Mouse (Mus musculus): ENCODE data around the gene Calhm1. TPM values are rescaled to one million over a fixed set of nuclear protein-coding genes. Genes with fewer than 3 reads are reported as not detected.

The Calhm1 gene
- polyA plus RNA-seq, 1 experiment from 2014 or later, result not detected

GRCm38 (mm10) chr19:47122802-47123201, 21.3 kb downstream of the Calhm1 start:
- Histone ChIP-seq H3K27ac (no peak overlapping the region), H3K9me3 (no peaks in the 10 kb centered on the region), H3K4me3 (no peak overlapping the region), H3K27me3 (no peaks in the 10 kb centered on the region), H3K36me3 (peaks cover 74% of the 10 kb centered on the region), H3K4me2 (no peak overlapping the region), H3K4me1 (replicated peaks) (no peaks in the 10 kb centered on the region), H3K9ac (no peak overlapping the region)
- WGBS, result 28% methylated on average over 2 of the region's 2 CpGs
- no peak for ATAC-seq (ENCODE audit: low FRiP score)

- no peak overlapping the region for H3K4me2 ChIP-seq
- H3K36me3 ChIP-seq, result peaks cover 74% of the 10 kb centered on the region
Observed at GRCm38 (mm10) chr19:47121054-47121453, 23.0 kb downstream of the Calhm1 start.

GRCm38 (mm10) chr19:47118634-47119033, 25.4 kb downstream of the Calhm1 start:
- Histone ChIP-seq H3K4me2 (no peak overlapping the region), H3K9ac (no peak overlapping the region), H3K27me3 (no peaks in the 10 kb centered on the region), H3K9me3 (no peaks in the 10 kb centered on the region), H3K36me3 (peaks cover 78% of the 10 kb centered on the region), H3K27ac (no peak overlapping the region), H3K4me1 (replicated peaks) (no peaks in the 10 kb centered on the region), H3K4me3 (no peak overlapping the region)
- 93% methylated on average over 2 of the region's 2 CpGs for WGBS
- no peak for ATAC-seq (ENCODE audit: low FRiP score)

More at GRCm38 (mm10) chr19:47121054-47121453, 23.0 kb downstream of the Calhm1 start:
- ATAC-seq (ENCODE audit: low FRiP score), result no peak
- Histone ChIP-seq H3K4me1 (replicated peaks) (no peaks in the 10 kb centered on the region), H3K27ac (no peak overlapping the region), H3K9me3 (no peaks in the 10 kb centered on the region), H3K4me3 (no peak overlapping the region), H3K9ac (no peak overlapping the region), H3K27me3 (no peaks in the 10 kb centered on the region)
- WGBS, result 43% methylated on average over 4 of the region's 4 CpGs

- no peaks in the 10 kb centered on the region for H3K27me3 ChIP-seq
Observed at GRCm38 (mm10) chr19:47104641-47105271, 39.3 kb downstream of the Calhm1 start.

GRCm38 (mm10) chr19:47101080-47101479, 43.0 kb downstream of the Calhm1 start:
- no peak overlapping the region for H3K9ac ChIP-seq
- no peaks in the 10 kb centered on the region for H3K9me3 ChIP-seq
- H3K36me3 ChIP-seq, result peaks cover 98% of the 10 kb centered on the region
- no peaks in the 10 kb centered on the region for H3K27me3 ChIP-seq
- ATAC-seq (ENCODE audit: low FRiP score), result no peak
- H3K4me3 ChIP-seq, result no peak overlapping the region
- no peaks in the 10 kb centered on the region for H3K4me1 ChIP-seq (replicated peaks)
- no peak overlapping the region for H3K27ac ChIP-seq
- H3K4me2 ChIP-seq, result no peak overlapping the region
- WGBS, result 93% methylated on average over 5 of the region's 5 CpGs

More at GRCm38 (mm10) chr19:47104641-47105271, 39.3 kb downstream of the Calhm1 start:
- Histone ChIP-seq H3K4me2 (no peak overlapping the region), H3K4me3 (no peak overlapping the region), H3K36me3 (peaks cover 99% of the 10 kb centered on the region), H3K27ac (no peak overlapping the region), H3K9ac (no peak overlapping the region), H3K4me1 (replicated peaks) (no peaks in the 10 kb centered on the region), H3K9me3 (no peaks in the 10 kb centered on the region)
- ATAC-seq (ENCODE audit: low FRiP score), result no peak
- WGBS, result 97% methylated on average over 9 of the region's 9 CpGs

Other genes with a start within 250 kb of the Calhm1 start
- 684 and 706 TPM in 2 replicates for gene Ina, start 129.6 kb downstream of the Calhm1 start, polyA plus RNA-seq (2015; fragmentation: Nextera tagmentation; extraction: Ambion mirVana)
- 93.2 and 98.1 TPM in 2 replicates for gene Nt5c2, start 129.1 kb downstream of the Calhm1 start, polyA plus RNA-seq (2015; fragmentation: Nextera tagmentation; extraction: Ambion mirVana)
- 31.1 and 31.2 TPM in 2 replicates for gene Pcgf6, start 93.3 kb downstream of the Calhm1 start, polyA plus RNA-seq (2015; fragmentation: Nextera tagmentation; extraction: Ambion mirVana)
- gene Taf5, start 76.5 kb downstream of the Calhm1 start, polyA plus RNA-seq (2015; fragmentation: Nextera tagmentation; extraction: Ambion mirVana), result 6.0 and 6.9 TPM in 2 replicates
- 1,588 and 1,676 TPM in 2 replicates for gene Usmg5, start 53.6 kb downstream of the Calhm1 start, polyA plus RNA-seq (2015; fragmentation: Nextera tagmentation; extraction: Ambion mirVana)
- gene Pdcd11, start 53.5 kb downstream of the Calhm1 start, polyA plus RNA-seq (2015; fragmentation: Nextera tagmentation; extraction: Ambion mirVana), result 6.7 and 7.3 TPM in 2 replicates
- gene Calhm2, start 6.0 kb downstream of the Calhm1 start, polyA plus RNA-seq (2015; fragmentation: Nextera tagmentation; extraction: Ambion mirVana), result 1.3 and 1.6 TPM in 2 replicates
- not detected in 2 replicates for gene Calhm3, start 13.5 kb upstream of the Calhm1 start, polyA plus RNA-seq (2015; fragmentation: Nextera tagmentation; extraction: Ambion mirVana)
- gene Neurl1a, start 34.6 kb upstream of the Calhm1 start, polyA plus RNA-seq (2015; fragmentation: Nextera tagmentation; extraction: Ambion mirVana), result 6.8 and 7.2 TPM in 2 replicates